Mouse (Mus musculus): ENCODE measurements at regions not wholly inside any gene's neighbourhood (a gene's known extent, or its start where the extent isn't known, plus 50 kb on each side); places are given as distances from the start of the nearest gene placed in this dataset.

DNA sequence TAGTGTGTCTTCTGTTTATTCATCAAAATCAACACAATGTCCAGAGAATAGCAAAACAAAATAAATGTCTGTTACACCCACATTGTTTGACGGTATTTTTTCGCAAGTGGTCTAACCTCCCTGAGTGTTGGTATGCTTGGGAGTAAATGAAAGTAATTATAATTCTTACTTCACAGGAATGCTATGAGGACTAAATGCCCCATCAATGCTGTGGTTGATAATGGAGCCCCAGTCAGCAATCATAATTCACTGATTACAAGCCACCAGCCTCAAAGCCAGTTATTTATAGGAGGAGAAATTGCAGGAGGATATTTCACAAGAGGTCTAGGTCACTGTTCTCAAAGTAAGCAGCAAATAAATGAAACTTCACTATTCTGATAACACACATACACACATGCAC is 129.6 kb upstream of the Hand2 start:
- peak in 1 of 2 experiments; percentile 1 for DNase-seq

DNA sequence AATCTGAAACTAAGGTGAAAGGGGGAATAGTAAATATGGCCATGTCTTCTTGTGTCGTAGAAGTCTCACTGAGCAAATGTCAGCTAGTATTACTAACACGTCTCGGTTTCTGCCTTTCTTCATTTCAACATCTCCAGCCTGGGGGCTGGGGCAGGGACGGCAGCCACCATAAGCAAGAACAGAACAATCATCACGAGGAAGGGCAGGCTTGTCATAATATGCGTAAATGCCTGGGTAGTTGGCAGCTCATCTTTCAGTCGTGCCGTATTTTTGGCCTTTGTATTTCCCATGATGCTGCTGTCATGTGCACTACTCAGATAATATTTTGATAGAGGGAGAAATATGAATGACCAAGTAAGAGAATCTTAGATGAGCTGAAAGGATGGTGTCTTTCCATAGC is 120.5 kb upstream of the Hand2 start:
- no peak for DNase-seq

GRCm38 (mm10) chr8:57209584-57209983 is 111.2 kb upstream of the Hand2 start:
- DNase-seq: peak in 1 of 2 experiments; percentile 19

GRCm38 (mm10) chr8:57213066-57213465 is 107.7 kb upstream of the Hand2 start:
- no peak for DNase-seq

GRCm38 (mm10) chr8:57213982-57214930 is 106.5 kb upstream of the Hand2 start:
- DNase-seq: peak in 1 of 2 experiments; percentile 13

DNA sequence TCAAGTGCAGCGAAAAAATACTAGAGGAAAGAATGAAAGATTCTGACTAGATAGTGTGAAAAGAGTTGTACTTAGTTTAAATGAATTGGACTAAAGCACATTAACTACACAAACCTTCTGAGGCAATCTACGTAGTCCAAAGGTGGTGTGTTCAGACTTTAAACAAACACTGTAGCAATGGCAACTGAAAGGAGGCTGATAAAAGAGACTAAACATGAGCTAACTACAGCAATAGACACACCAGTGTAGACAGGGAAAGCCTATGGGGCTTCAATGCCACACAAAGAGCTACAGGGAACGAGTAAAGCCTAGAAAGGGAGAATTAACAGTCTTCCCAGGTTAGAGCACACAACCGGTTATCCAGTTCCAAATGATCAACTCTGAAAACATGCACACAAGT is 90.2 kb upstream of the Hand2 start:
- no peak for DNase-seq

- no peak for DNase-seq
These were observed 78.5 kb upstream of the Hand2 start for GRCm38 (mm10) chr8:57242301-57242700.

DNA sequence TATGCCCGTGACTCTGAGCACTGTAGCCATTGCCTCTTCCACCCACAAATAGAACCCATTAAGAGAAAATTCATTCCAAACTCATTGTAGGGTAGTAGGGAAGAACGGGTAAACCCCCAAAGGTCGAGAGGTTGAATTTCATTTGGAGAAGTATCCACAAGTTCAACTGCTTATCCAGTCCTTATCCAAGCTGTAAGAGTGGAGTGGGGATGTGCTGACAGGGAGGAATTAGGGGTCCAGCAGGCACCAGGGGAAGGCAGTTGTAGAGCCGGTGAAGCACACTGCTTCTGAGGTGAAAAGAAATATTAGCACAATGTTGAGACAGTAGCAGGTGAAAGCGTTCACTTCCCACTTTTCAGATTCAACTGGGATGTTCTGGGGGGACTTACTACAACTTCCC is 71.7 kb upstream of the Hand2 start:
- no peak for DNase-seq

Measured in lung, adult 18-20 months (tissue).